Mouse (Mus musculus) liver, postnatal 0 days (tissue): ENCODE measurements around the gene Fam222a. TPM values are rescaled to one million over a fixed set of nuclear protein-coding genes. Genes with fewer than 3 reads are reported as not detected.

Source experiments
- ATAC-seq: fragments of 200-750 bp; cut with Nextera tagmentation; 2 replicates; pipeline ENCODE4 v1.8.0; 2017; ENCODE audit warnings: mild to moderate bottlenecking, moderate library complexity
- DNase-seq: peaks from one replicate; pipeline ENCODE4 v3.0.0-alpha.2; 2016
- H3K27ac ChIP-seq: fragments of 300-500 bp; sonication (generic); 2 replicates; pipeline ENCODE4 v1.5.1; 2014; ENCODE audit warnings: antibody characterized with exemption, moderate library complexity, mild to moderate bottlenecking, low read depth
- H3K27me3 ChIP-seq: fragments of 300-500 bp; sonication (generic); 2 replicates; pipeline ENCODE4 v1.6.1; 2014; ENCODE audit warnings: low read length, control low read depth, mixed read lengths; ENCODE audit not compliant: insufficient read depth
- H3K36me3 ChIP-seq: fragments of 300-500 bp; sonication (generic); replicated peaks from 2 replicates; pipeline ENCODE4 v1.6.1; 2014; ENCODE audit warnings: mild to moderate bottlenecking, control low read depth, low read length, moderate library complexity, mixed read lengths; ENCODE audit not compliant: insufficient read depth
- H3K4me1 ChIP-seq: fragments of 300-500 bp; sonication (generic); 2 replicates; pipeline ENCODE4 v1.6.1; 2014; ENCODE audit warnings: antibody characterized with exemption, mild to moderate bottlenecking, control low read depth; ENCODE audit not compliant: insufficient read depth
- H3K4me2 ChIP-seq: fragments of 300-500 bp; sonication (generic); 2 replicates; pipeline ENCODE4 v1.6.1; 2014; ENCODE audit warnings: low read depth, mild to moderate bottlenecking, low read length, moderate library complexity, mixed read lengths
- H3K4me3 ChIP-seq: fragments of 300-500 bp; sonication (generic); 2 replicates; pipeline ENCODE4 v1.5.1; 2014; ENCODE audit warnings: low read depth, low read length
- H3K9ac ChIP-seq: fragments of 300-500 bp; sonication (generic); replicated peaks from 2 replicates; pipeline ENCODE4 v1.6.1; 2014; ENCODE audit warnings: mild to moderate bottlenecking, moderate library complexity
- H3K9me3 ChIP-seq: fragments of 300-500 bp; sonication (generic); 2 replicates; pipeline ENCODE4 v1.6.1; 2016; ENCODE audit warnings: mild to moderate bottlenecking, control low read depth, low read length, mixed read lengths
- CTCF ChIP-seq: sonication (generic); IDR thresholded peaks from 2 replicates; pipeline ENCODE4 v1.5.1; 2016; ENCODE audit warnings: antibody characterized with exemption, low read depth
- EP300 ChIP-seq: IDR thresholded peaks from 2 replicates; pipeline ENCODE4 v1.6.1; 2016; ENCODE audit warnings: antibody characterized with exemption, low read depth, mild to moderate bottlenecking
- WGBS: fragments of 180-500 bp; shearing (Covaris S2); extraction: QIAGEN DNeasy Blood & Tissue Kit; methylation state at CpG from one replicate; pipeline ENCODE4 v1.1.7; 2014; ENCODE audit not compliant: insufficient replicate concordance; 5-methylcytosine and 5-hydroxymethylcytosine counted together
- polyA plus RNA-seq: library from polyadenylated mRNA; unstranded; fragments of >200 nt; fragmentation: Nextera tagmentation; extraction: Ambion mirVana; gene quantifications from 2 replicates; pipeline ENCODE4 v1.2.1, GENCODE M21; 2015

The Fam222a gene
- polyA plus RNA-seq, 1 experiment from 2014 or later, result 0.80 TPM

GRCm38 (mm10) chr5:114585682-114586081, 17.9 kb downstream of the Fam222a start:
- ATAC-seq (no peak), DNase-seq (no peak)
- H3K27ac ChIP-seq, result no peak overlapping the region
- H3K4me2 ChIP-seq, result no peak overlapping the region
- H3K9me3 ChIP-seq, result no peaks in the 10 kb centered on the region
- H3K4me1 ChIP-seq, result peaks cover 23% of the 10 kb centered on the region
- no peak overlapping the region for H3K4me3 ChIP-seq
- no peak overlapping the region for H3K9ac ChIP-seq
- H3K36me3 ChIP-seq, result no peaks in the 10 kb centered on the region
- TF ChIP-seq EP300 (no peak), CTCF (no peak)
- no peaks in the 10 kb centered on the region for H3K27me3 ChIP-seq
- WGBS, result 30% methylated on average over 5 of the region's 5 CpGs

GRCm38 (mm10) chr5:114587908-114588307, 20.1 kb downstream of the Fam222a start:
- peaks cover 42% of the 10 kb centered on the region for H3K4me1 ChIP-seq
- no peak overlapping the region for H3K4me3 ChIP-seq
- ATAC-seq (peak; percentile 43; the same call in 1 of the 2 replicates), DNase-seq (peak; percentile 83)
- no peaks in the 10 kb centered on the region for H3K9me3 ChIP-seq
- H3K4me2 ChIP-seq, result no peak overlapping the region
- H3K9ac ChIP-seq, result no peak overlapping the region
- WGBS, result 31% methylated on average over 9 of the region's 9 CpGs
- no peak overlapping the region for H3K27ac ChIP-seq
- no peaks in the 10 kb centered on the region for H3K36me3 ChIP-seq
- no peaks in the 10 kb centered on the region for H3K27me3 ChIP-seq
- TF ChIP-seq CTCF (no peak), EP300 (no peak)

- no peak overlapping the region for H3K4me2 ChIP-seq
- 36% methylated on average over 10 of the region's 10 CpGs for WGBS
- no peak for DNase-seq
- no peak overlapping the region for H3K4me3 ChIP-seq
- TF ChIP-seq CTCF, result no peak
- no peak for TF ChIP-seq EP300
- no peaks in the 10 kb centered on the region for H3K27me3 ChIP-seq
- ATAC-seq, result no peak
- no peak overlapping the region for H3K9ac ChIP-seq
- peaks cover 46% of the 10 kb centered on the region for H3K4me1 ChIP-seq
- no peaks in the 10 kb centered on the region for H3K9me3 ChIP-seq
- no peak overlapping the region for H3K27ac ChIP-seq
- H3K36me3 ChIP-seq, result no peaks in the 10 kb centered on the region
Observed at GRCm38 (mm10) chr5:114588416-114588815, 20.6 kb downstream of the Fam222a start.

GRCm38 (mm10) chr5:114589026-114589425, 21.2 kb downstream of the Fam222a start:
- no peak for TF ChIP-seq CTCF
- no peak for TF ChIP-seq EP300
- 57% methylated on average over 6 of the region's 6 CpGs for WGBS
- Histone ChIP-seq H3K4me1 (peaks cover 51% of the 10 kb centered on the region), H3K4me3 (no peak overlapping the region), H3K36me3 (no peaks in the 10 kb centered on the region), H3K27ac (no peak overlapping the region), H3K4me2 (no peak overlapping the region), H3K9ac (no peak overlapping the region), H3K27me3 (no peaks in the 10 kb centered on the region), H3K9me3 (no peaks in the 10 kb centered on the region)
- ATAC-seq (no peak), DNase-seq (no peak)

GRCm38 (mm10) chr5:114589454-114589853, 21.6 kb downstream of the Fam222a start:
- WGBS, result 28% methylated on average over 2 of the region's 2 CpGs
- Histone ChIP-seq H3K9ac (no peak overlapping the region), H3K36me3 (no peaks in the 10 kb centered on the region), H3K4me2 (no peak overlapping the region), H3K9me3 (no peaks in the 10 kb centered on the region), H3K4me3 (no peak overlapping the region), H3K27me3 (no peaks in the 10 kb centered on the region), H3K27ac (no peak overlapping the region), H3K4me1 (peaks cover 55% of the 10 kb centered on the region)
- no peak for DNase-seq
- TF ChIP-seq EP300 (no peak), CTCF (no peak)
- ATAC-seq, result no peak

DNA sequence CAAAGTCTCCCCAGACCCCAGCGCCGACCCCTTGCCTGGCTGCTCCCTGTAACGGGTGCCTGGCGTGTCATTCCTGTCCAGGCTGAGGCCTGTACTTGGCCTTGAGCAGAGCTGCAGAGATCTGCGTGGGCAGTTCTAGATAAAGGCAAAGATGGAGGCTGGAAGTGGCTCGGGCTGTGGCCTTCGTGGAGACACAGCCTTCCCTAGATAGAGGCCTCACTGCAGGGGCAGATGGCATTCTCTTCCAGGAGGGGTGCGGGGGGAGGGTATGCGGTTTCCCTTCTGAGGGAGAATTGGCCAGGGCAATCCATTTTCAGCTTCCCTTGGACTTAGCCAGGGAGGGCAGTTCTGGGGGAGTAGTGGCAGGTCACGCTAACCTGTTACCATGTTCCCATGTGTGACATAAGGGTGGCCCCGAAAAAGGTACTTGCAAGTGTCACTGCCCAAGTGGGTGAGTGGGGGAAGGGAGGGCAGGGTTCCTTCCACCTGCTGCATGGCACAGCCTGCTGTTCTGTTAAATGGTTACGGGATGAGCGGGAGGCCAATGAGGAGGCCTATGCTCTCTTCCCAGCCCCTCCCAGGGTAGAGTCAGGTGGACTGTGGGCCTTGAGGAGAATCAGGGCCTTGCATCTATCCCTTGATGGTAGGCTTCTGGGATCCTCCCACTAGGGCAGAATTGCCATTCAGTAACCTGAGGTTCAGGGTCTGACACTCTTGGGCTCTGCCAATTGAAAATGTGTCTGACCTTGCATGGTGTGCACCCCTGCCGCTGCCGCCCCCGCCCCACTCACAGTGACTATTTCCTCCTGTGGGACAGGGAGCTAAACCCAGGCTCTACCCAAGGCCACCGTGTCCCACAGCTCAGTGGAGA, 22.5 kb downstream of the Fam222a start:
- H3K36me3 ChIP-seq, result no peaks in the 10 kb centered on the region
- peaks cover 64% of the 10 kb centered on the region for H3K4me1 ChIP-seq
- no peak overlapping the region for H3K4me2 ChIP-seq
- no peak for ATAC-seq
- TF ChIP-seq CTCF, result no peak
- TF ChIP-seq EP300, result no peak
- no peak for DNase-seq
- no peaks in the 10 kb centered on the region for H3K9me3 ChIP-seq
- no peak overlapping the region for H3K27ac ChIP-seq
- no peak overlapping the region for H3K4me3 ChIP-seq
- no peak overlapping the region for H3K9ac ChIP-seq
- 57% methylated on average over 17 of the region's 17 CpGs for WGBS
- no peaks in the 10 kb centered on the region for H3K27me3 ChIP-seq
